Mouse (Mus musculus): ENCODE measurements around the gene Trem1. TPM values are rescaled to one million over a fixed set of nuclear protein-coding genes. Genes with fewer than 3 reads are reported as not detected.

Trem1 gene
- under 1 TPM; 0.12 to 0.15 TPM for total RNA-seq (2021)

DNA sequence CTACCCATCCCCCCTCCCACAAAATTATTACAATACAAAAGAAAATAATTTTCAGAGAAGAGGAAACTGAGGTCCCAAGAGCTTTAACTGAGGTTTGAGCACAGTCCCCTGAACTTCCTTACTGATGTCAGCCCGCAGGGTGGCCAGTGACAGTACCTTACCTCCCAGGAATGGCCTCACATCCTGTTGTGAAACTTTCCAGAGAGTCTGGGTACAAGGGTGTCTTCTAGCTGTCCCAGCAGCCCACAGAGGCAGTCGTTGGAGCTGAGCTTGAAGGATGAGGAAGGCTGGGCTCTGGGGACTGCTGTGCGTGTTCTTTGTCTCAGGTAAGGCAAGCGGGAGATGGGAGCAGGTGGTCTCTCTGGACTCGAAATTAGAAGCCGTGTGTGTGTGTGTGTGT, at the start of gene Trem1:
Gene Trem1, plus strand, starts transcription at position 251 of the 400 bp plus-strand sequence.
- DNase-seq, result no peak
- intact Hi-C loops (cut with DNase I), result no loop called here

DNA sequence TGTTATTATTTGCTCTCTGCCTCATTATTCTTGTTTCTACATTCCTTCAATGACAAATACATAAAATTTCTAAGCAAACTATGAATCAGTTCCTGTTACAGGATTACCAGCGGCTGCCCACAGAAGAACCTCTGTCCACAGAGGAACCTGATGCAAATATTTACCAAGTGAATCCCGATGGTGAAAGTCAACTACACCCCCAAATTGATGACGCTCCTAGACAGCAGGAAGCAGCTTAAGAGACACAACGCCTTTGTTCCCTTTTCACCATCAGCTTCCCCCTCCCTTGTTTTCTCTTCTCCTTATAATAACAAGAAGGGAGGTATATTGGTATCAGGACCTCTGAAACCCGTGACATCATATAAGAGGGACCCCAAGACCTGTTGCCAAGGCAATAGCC, 47.3 kb upstream of the Trem1 start:
- intact Hi-C loops (cut with DNase I), result no loop called here
- no peak for DNase-seq

DNA sequence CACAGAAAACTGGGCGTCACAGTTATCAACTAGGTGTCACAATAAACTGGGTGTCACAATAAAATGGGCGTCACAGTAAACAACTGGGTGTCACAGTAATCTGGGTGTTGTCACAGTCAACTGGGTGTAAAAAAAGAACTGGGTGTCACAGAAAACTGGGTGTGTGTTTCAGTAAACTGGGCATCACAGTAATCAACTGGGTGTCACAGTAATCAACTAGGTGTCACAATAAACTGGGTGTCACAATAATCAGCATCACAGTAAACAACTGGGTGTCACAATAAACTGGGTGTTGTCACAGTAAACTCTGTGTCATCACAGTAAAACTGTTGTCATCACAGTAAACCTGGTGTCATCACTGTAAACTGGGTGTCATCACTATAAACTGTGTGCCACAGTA, 40.2 kb upstream of the Trem1 start:
- no peak for DNase-seq
- intact Hi-C loops (cut with DNase I), result no loop called here

DNA sequence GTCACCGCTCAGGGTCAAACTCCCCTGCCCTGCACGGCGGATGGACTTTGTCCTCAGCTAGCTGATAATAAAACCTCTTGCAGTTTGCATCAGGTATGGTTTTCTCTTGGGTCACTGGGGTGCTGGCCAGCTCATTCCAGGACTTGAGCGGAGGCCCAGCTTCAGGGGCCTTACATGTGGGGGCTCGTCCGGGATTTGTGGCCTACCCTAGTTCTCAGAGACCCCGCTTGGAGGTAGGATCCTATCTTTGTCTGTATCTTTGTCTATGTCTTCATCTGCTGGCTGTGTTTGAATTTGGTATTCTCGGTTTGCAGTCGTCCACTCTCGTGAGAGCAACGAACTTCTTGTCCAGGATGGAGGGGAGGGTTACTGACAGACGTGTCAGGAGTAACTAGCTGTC, 29.5 kb upstream of the Trem1 start:
- intact Hi-C loops (cut with DNase I), result no loop called here
- no peak for DNase-seq

DNA sequence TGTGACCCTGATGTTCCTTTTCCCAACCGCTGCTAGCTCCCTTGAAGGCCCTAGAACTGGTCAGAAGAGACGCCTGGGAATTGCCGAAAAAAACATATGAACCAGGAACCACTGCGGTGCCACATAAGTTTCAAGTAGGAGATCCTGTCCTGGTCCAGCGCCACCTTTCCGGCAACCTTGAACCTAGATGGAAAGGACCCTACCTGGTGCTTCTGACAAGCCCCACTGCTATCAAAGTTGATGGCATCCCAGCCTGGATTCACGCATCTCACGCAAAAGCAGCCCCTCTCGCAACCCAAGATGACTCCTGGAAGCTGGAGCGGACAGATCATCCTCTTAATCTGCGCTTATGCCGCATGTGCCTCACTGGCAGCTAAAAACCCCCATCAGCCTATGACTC, 20.0 kb upstream of the Trem1 start:
- DNase-seq, result no peak
- intact Hi-C loops (cut with DNase I), result no loop called here

DNA sequence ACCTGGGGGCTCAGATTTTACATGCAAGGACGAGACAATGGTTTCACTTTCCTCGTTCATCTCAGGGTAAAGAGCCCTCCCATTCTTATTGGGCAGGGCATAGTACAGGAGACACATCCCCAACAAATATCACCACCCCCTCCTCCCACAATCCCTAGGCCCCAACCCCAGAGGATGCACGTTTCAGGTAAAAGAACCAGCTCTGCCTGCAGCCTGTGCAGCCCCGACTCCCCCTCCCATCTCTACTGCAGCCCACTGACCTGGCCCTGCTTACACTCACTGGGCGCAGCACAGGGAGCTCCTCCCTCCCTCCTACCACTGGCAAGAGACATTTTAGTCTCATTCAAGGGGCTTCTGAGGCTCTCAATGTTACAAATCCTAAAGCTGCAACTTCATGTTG, 19.1 kb upstream of the Trem1 start:
- intact Hi-C loops (cut with DNase I), result no loop called here
- DNase-seq, result no peak

DNA sequence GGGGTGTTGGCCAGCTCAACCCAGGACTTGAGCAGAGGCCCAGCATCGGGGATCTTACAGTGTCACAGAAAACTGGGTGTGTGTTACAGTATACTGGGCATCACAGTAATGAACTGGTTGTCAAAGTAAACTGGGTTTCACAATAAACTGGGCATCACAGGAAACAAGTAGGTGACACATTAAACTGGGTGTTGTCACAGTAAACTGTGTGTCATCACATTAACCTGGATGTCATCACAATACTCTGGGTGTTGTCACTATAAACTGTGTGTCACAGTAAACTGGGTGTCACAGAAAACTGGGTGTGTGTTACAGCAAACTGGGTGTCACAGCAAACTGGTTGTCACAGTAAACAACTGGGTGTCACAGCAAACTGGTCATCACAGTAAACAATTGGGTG, 17.1 kb upstream of the Trem1 start:
- no peak for DNase-seq
- intact Hi-C loops (cut with DNase I), result no loop called here

DNA sequence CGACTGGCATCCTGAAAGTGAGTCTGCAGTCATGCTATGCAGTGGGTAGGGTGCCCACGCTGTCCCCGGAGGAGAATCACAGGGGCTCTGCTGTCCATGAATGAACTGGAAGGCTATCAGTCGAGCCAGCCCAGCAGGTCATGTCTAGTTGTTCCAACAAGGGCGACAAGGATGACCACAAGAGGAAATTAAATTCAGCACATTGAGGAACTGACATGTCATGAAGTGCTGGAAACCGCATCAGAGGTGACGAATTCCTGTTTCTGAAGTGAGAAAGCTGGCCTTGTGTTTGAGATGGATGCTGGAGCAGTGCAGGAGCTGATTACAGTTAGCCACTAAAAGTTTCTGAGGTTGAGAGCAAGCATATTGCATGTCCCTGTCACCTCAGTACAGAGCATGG, 1.9 kb upstream of the Trem1 start:
- intact Hi-C loops (cut with DNase I), result no loop called here
- DNase-seq, result no peak

DNA sequence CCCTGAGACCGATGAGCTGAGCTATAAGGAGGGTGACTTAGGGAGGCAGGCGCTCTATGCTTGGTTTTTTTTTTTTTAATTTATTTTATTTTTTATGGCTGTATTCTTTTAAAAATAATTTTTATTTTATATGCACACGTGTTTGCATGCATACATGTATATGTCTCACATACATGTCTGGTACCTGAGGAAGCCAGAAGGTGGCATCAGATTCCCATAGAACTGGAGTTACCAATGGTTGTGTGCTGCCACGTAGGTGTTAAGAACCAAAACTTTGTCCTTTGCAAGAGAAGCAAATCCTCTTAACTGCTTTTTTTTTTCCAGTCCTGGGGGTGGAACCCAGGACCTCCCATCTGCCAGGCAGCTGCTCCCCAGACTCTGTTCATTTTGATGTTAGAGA, 1.2 kb downstream of the Trem1 start:
- intact Hi-C loops (cut with DNase I), result no loop called here

DNA sequence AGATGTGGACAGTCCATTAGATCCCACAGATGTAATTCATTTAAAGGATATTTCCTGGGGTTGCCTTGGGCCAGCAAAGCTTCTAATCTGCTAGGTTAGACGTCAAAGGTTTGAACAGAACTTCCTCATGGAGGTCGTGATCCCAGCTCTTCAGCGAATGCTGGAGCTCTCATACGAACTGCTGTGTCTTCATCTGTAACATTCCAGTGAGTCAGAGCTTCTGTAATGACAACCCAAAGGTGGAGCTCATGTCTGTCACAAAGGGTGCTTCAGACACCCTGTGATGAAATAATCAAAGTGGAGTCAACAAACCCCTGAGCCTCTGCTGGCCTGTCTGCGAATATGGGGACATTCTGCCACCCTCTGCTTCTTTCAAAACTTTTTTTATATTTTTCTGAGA, 2.0 kb downstream of the Trem1 start:
- intact Hi-C loops (cut with DNase I), result no loop called here
- no peak for DNase-seq

More for the DNA sequence above, 1.2 kb downstream of the Trem1 start:
- no peak for DNase-seq

DNA sequence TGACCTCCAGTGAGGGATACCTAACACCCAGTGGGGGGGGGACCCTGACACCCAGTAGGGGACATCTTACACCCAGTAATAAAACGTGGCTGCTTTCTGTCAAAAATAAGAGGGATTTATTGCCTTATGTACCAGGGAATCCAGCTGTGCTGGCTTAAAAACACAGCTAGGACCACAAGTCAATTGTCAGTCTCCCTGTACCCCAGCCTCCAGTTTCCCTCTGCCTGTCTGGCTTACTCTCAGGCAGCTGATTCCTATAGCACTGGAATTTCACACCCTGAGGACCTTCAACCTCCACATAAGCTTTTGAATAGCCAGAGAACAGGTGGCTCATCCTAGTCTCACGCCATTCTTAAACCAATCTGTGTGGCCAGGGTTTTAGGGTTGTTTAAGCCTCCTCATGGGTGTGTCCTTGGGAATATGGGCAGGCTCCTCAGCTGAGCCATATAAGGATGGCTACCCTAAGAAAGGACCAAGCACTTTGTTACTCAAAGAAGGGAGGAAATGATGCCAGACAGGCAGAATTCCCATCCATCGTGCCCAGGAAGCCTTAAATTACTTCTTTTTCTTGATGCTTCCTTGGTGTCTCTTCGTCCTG, 3.3 kb downstream of the Trem1 start:
- intact Hi-C loops (cut with DNase I), result no loop called here
- no peak for DNase-seq

DNA sequence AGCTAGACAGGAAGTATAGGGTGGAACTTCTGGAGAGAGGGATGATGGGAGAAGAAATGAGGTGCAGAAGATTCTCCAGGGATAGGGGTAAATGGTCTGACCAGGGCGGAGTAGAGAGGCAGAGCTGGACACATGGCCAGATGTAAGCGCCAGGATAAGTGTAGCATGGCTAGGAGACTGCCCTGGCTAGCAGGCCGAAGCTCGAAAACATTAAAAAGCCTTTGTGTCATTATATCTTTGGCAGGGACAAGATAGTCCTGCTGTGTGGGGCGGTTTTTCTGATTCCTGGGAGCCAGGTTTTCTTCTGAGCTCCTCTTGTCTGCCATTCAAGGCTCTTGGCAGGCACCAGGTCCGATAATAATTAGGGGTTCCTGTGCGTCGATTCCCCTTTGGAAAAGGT, 5.1 kb downstream of the Trem1 start:
- DNase-seq, result no peak
- intact Hi-C loops (cut with DNase I), result no loop called here

DNA sequence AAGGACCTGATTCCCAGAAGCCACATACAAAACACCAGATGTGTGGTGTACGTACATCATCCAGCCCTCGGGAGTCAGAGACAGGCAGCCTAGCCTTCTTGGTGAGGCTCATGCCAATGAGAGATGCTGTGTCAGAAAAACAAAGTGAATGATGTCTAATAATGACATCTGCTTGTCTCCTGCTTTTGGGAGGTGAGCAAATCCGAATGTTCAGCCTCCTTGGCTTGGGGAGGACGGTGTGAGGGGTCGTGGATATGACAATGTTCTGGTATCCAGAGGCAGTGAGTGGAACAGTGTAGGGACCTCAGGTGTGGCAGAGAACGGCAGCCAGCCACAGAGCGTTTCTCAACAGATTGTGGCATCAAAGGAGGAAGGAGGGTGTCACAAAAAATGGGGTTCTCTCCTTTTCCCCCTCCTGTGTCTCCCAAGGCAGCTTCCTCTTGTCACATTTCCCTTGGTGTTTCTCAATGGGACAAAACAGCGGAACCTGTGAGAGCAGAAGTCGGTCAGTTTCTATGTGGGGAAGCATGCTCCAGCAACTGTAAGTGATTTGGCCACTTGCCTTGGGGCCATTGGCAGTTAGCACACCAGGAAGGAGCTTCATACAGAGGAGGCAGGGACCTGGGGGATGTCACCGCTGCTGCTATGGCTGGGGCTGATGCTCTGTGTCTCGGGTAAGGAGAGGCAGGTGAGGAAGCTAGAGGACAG, 14.8 kb downstream of the Trem1 start, which contains the start of gene Trem3:
Gene Trem3, plus strand, starts transcription at position 557 of the 708 bp plus-strand sequence.
- intact Hi-C loops (cut with DNase I), result no loop called here
- DNase-seq, result peak; percentile 17 to 23

DNA sequence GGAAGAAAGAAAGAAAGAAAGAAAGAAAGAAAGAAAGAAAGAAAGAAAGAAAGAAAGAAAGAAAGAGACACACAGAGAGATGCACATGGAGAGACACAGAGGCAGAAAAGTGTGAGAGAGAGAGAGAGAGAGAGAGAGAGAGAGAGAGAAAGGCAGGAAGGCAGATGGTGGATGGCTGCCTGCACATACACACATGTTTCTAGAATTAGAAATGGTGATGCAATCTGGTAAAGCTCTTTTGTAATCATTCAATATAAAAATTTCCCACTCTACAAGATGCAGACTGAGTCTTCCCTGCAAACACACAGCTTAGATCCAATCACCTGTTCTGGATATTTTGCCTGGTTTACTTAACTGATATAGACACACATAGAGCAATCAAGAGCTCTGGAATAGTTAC, 16.5 kb downstream of the Trem1 start:
- intact Hi-C loops (cut with DNase I), result no loop called here
- no peak for DNase-seq

DNA sequence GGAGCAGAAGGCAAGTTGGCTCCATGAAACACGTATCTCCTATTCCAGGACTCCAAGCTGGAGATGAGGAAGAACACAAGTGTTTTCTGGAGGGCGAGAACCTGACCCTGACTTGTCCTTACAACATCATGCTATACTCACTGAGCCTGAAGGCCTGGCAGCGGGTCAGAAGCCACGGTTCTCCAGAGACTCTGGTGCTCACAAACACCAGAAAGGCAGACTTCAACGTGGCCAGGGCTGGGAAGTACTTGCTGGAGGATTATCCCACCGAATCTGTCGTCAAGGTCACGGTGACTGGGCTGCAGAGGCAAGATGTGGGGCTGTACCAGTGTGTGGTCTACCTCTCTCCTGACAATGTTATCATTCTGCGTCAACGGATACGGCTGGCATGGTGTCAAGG, 16.9 kb downstream of the Trem1 start:
- no peak for DNase-seq
- intact Hi-C loops (cut with DNase I), result no loop called here

DNA sequence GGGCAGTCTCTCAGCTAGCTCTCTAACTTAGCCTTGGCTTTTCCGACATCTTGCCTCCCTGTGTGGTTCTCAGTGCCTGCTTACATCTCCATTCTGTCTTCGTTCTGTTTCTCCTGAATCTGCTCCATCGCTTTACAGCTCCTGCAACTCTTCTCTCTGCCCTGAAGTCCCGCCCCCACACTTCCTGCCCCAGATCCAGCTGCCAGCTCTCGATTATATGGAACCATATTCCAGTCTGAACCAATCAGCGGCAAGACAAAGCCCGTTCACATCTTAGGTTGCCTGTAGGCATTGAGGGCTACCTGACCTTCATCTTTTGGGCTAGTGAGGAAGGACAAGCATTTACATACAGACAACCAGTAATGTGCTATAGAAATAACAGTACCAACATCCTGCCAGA, 18.1 kb downstream of the Trem1 start:
- intact Hi-C loops (cut with DNase I), result no loop called here
- DNase-seq, result no peak

DNA sequence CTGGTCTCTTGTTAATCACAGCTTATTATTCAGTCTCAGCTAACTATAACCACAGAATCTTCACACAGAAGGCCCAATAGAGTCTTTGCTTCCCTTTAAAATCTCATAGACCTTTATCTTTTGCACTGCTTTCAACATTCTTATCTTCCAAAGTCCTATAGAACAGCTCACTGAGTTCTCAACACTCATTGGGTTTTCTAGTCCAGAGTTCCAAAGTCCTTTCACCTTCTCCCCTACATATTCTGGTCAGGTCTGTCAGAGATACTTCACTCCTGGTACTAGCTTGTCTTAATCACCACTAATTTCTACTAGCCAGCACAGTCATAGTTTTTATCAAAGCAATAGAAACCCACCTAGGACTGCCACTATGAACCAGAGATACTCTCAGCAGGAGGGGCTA, 24.0 kb downstream of the Trem1 start:
- intact Hi-C loops (cut with DNase I), result no loop called here
- DNase-seq, result no peak

DNA sequence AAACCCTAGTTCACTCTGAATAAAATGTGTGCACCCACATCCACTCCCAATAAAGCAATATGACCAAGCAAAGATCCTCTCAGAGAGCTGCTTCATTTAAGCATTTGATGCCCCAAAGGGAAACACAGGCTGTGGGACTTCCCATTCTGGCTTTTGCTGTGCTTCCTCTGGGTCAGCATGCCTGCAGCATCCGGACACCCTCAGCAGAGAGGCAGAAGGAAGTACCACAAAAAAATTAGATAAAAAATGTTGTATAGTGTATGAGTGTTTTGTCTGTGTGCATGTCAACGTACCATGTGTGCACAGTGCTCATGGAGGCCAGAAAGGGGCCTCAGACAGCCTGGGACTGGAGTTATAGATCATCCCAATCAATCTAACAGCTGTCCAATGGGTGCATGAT, 29.3 kb downstream of the Trem1 start:
- no peak for DNase-seq
- intact Hi-C loops (cut with DNase I), result no loop called here

DNA sequence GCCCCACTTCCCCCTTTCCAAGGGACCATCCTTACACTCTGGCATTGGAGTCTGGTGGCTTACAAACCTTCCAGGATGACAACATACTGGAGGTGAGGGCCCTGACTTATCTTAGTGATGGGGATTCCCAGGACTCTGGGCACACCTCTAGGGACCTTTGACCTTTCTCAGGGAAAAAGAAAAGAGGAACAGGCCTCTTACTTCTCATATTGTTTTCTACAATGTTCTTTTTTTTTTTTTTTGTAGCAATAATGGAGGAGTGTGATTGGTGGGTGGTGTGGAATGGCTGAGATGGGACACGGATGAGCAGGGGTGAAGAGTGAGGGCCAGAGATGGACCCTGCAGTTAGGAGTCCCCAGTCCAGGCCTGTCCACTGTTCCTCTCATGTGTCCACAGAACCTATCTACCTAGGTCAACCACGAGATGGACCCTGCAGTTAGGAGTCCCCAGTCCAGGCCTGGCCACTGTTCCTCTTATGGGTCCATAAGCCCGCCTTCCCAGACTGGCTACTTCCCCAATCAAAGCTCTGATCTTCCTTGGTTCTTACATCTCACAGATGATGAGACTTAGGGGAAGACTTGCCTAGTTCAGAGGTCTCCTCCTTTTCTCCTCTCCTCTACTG, 31.3 kb downstream of the Trem1 start, which contains the start of gene Treml4:
Gene Treml4, plus strand, starts transcription at position 555 of the 622 bp plus-strand sequence.
- intact Hi-C loops (cut with DNase I), result no loop called here
- DNase-seq, result no peak

DNA sequence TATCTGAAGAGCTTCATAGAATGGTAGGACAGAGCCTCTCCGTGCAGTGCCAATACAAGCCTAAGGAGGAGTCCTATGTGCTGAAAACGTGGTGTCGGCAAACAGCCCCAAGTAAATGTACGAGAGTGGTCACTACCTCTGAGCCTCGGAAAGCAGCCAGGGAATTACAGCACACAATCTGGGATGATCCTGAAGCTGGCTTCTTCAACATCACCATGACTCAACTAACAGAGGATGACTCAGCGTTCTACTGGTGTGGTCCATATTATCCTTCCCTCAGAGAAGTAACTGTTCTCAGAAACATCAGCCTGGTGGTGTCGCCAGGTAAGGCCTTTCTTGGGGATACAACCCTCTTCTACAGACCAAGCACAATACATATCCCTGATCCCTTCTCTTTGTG, 32.1 kb downstream of the Trem1 start:
- intact Hi-C loops (cut with DNase I), result no loop called here
- no peak for DNase-seq

DNA sequence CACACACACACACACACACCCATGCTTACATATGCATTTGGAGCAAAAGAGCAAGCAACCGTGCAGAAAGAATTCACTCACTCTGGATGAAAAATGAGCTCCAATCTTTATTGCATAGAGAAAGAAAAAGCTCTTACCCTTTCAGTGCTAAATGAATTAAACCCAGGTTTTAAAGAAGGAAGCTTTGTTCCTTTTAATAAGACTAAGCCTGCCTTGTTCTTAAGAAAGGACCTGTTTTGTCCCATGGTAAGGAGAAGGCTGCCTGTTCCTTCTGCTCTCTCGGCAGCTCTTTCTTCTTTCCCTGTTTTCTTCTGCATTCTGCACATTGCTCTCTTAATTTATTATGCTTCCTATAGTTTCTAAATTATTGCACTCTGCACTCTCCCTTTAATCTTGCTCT, 33.6 kb downstream of the Trem1 start:
- intact Hi-C loops (cut with DNase I), result no loop called here
- DNase-seq, result no peak

DNA sequence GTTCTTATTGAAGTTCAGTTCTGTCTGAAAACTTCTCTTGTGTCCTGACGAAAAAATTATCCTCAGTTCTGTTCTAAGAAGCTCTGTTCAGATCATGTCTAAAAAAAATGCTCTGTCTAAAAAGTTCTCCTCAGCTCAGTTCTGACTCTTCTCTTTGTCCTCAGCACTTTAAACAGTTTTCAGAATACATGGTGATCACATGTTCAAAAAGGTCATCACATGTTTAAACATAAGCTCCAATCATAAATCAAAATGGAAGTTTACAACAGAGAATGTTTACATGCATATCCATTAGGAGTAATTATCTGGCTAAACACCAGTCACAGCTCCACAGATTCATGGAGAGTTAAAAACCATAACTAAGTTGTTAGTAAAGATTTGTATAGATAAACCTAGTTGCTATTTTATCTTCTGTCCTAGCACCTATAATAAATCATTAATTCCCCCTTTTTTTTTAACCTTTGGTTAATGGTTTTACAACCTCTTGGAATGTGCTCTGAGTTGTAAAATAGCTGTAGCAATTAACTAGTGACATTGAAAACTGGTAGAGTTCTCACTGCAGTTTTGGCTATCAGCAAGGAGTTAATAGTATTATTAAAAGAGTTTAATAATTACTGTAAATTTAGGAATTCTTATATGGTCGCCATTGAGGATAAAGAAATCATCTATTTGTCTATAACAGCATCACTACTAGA, 34.2 kb downstream of the Trem1 start:
- DNase-seq, result no peak
- intact Hi-C loops (cut with DNase I), result no loop called here

Measured in heart, postnatal 10 days (tissue).